Mouse (Mus musculus) myocyte (in vitro differentiated cells): Measurements from ENCODE around the gene Nell1.

Source experiments
- MYOD1 ChIP-seq, 3 experiments: IDR thresholded peaks; one replicate each; pipeline ENCODE4 v1.6.1; 2011; ENCODE audit warnings: control low read depth in 2 of 3, low read depth in 2 of 3, mild to moderate bottlenecking in 2 of 3, moderate library complexity in 1 of 3; ENCODE audit not compliant: insufficient read length in 2 of 3, control insufficient read depth in 1 of 3
- TCF3 ChIP-seq: IDR thresholded peaks from one replicate; pipeline ENCODE4 v1.6.1; 2011; ENCODE audit warnings: low read depth, control low read depth; ENCODE audit not compliant: insufficient read length

- no peak for TF ChIP-seq TCF3
- TF ChIP-seq MYOD1 (IDR thresholded peaks at IDR 0.05; ENCODE audit: control insufficient read depth in 1 of 3, insufficient read length in 2 of 3, low read depth in 2 of 3), result no peak
Measured at GRCm38 (mm10) chr7:50598890-50599289, 624.2 kb downstream of the Nell1 start, which contains the start of gene 4933405O20Rik.
